Mouse (Mus musculus) G1E (cell line): ENCODE data around the gene Nckap5. TPM values are rescaled to one million over a fixed set of nuclear protein-coding genes. Genes with fewer than 3 reads are reported as not detected.

ENCODE experiments used
- ATAC-seq: 2 replicates; pipeline ENCODE4 v1.8.0; 2016; ENCODE audit warnings: mild to moderate bottlenecking; ENCODE audit not compliant: insufficient number of reproducible peaks, poor library complexity, low FRiP score, severe bottlenecking; ENCODE audit errors: extremely low read depth
- DNase-seq: peaks from one replicate; pipeline ENCODE4 v3.0.0; 2012; ENCODE audit warnings: low spot score
- H3K27me3 ChIP-seq: 2 replicates; pipeline ENCODE4 v1.6.1; 2012; ENCODE audit warnings: mild to moderate bottlenecking, low read length, inconsistent platforms; ENCODE audit not compliant: insufficient read depth
- H3K36me3 ChIP-seq: replicated peaks from 2 replicates; pipeline ENCODE3; 2012; ENCODE audit warnings: mild to moderate bottlenecking, inconsistent platforms
- H3K4me1 ChIP-seq: 2 replicates; pipeline ENCODE4 v1.6.1; 2012; ENCODE audit warnings: low read depth, low read length, inconsistent platforms, mixed read lengths; ENCODE audit not compliant: insufficient read depth
- H3K4me3 ChIP-seq: 2 replicates; pipeline ENCODE4 v1.5.1; 2012; ENCODE audit warnings: low read depth, mild to moderate bottlenecking, inconsistent platforms, low read length, moderate library complexity, mixed read lengths
- H3K9me3 ChIP-seq: replicated peaks from 2 replicates; pipeline ENCODE4 v1.6.1; 2012; ENCODE audit warnings: inconsistent platforms
- CTCF ChIP-seq: IDR thresholded peaks from 2 replicates; pipeline ENCODE4 v1.5.1; 2012; ENCODE audit warnings: low read depth, low read length, inconsistent platforms, mixed read lengths
- GATA1 ChIP-seq: IDR thresholded peaks from 2 replicates; pipeline ENCODE4 v1.6.1; 2012; ENCODE audit warnings: borderline replicate concordance, low read length, inconsistent platforms, mixed read lengths
- GATA2 ChIP-seq: IDR thresholded peaks from 2 replicates; pipeline ENCODE4 v1.6.1; 2012; ENCODE audit warnings: low read depth, low read length, inconsistent platforms, borderline replicate concordance
- POLR2AphosphoS5 ChIP-seq: IDR thresholded peaks from 2 replicates; pipeline ENCODE4 v1.6.1; 2012; ENCODE audit warnings: low read depth, low read length, inconsistent platforms; ENCODE audit not compliant: insufficient replicate concordance
- TAL1 ChIP-seq: conservative IDR thresholded peaks from 2 replicates; pipeline ENCODE4 v1.6.1; 2012; ENCODE audit warnings: low read depth, low read length, inconsistent platforms, mixed read lengths
- polyA plus RNA-seq: library from polyadenylated mRNA; stranded (reverse); fragments of >175 nt; gene quantifications from 2 replicates; pipeline ENCODE4 v1.2.3, GENCODE M21; 2012
- total RNA-seq, 2 experiments: library from RNA; stranded (forward) in 1 of 2; stranded (reverse) in 1 of 2; fragments of 200-1000 nt in 1 of 2; fragments of >200 nt in 1 of 2; fragmentation: Nextera tagmentation in 1 of 2; gene quantifications; 2 replicates each; pipeline ENCODE4 v1.2.3; 2014 to 2017

Gene Nckap5
- total and polyA plus RNA-seq, 3 experiments: 0.15 to 0.44 TPM; not detected in 1

- H3K4me3 ChIP-seq: no peak overlapping the region
- ATAC-seq: no peak
- H3K4me1 ChIP-seq: no peaks in the 10 kb centered on the region
- peaks cover 26% of the 10 kb centered on the region for H3K9me3 ChIP-seq
- H3K36me3 ChIP-seq: no peaks in the 10 kb centered on the region
- DNase-seq: no peak
- no peaks in the 10 kb centered on the region for H3K27me3 ChIP-seq
- no peak for TF ChIP-seq CTCF
- TF ChIP-seq GATA2: no peak
- no peak for TF ChIP-seq POLR2AphosphoS5
- no peak for TF ChIP-seq TAL1
- TF ChIP-seq GATA1: no peak
Measured at GRCm38 (mm10) chr1:126087181-126087580, 743.4 kb downstream of the Nckap5 start.

- no peak overlapping the region for H3K4me3 ChIP-seq
- no peak for ATAC-seq
Measured at GRCm38 (mm10) chr1:126076312-126076711, 754.3 kb downstream of the Nckap5 start.

GRCm38 (mm10) chr1:126070861-126071260 is 759.7 kb downstream of the Nckap5 start:
- no peak for ATAC-seq
- no peaks in the 10 kb centered on the region for H3K36me3 ChIP-seq
- TF ChIP-seq GATA2: no peak
- TF ChIP-seq CTCF: no peak
- TF ChIP-seq TAL1: no peak
- TF ChIP-seq POLR2AphosphoS5: no peak
- TF ChIP-seq GATA1: no peak
- no peak overlapping the region for H3K4me3 ChIP-seq
- no peak for DNase-seq
- H3K4me1 ChIP-seq: no peaks in the 10 kb centered on the region
- peaks cover under 1% of the 10 kb centered on the region; the same call in 1 of the 2 replicates for H3K9me3 ChIP-seq
- H3K27me3 ChIP-seq: no peaks in the 10 kb centered on the region

More at GRCm38 (mm10) chr1:126076312-126076711, 754.3 kb downstream of the Nckap5 start:
- Histone ChIP-seq H3K9me3 (peaks cover 3% of the 10 kb centered on the region), H3K27me3 (no peaks in the 10 kb centered on the region), H3K4me1 (0 out of 2 replicates have a peak, but pooled peaks cover 4% of the 10 kb centered on the region), H3K36me3 (no peaks in the 10 kb centered on the region)
- TF ChIP-seq GATA2 (no peak), POLR2AphosphoS5 (no peak), CTCF (no peak), TAL1 (no peak), GATA1 (no peak)
- no peak for DNase-seq

- Histone ChIP-seq H3K4me1 (no peaks in the 10 kb centered on the region), H3K9me3 (peaks cover 20% of the 10 kb centered on the region), H3K27me3 (no peaks in the 10 kb centered on the region), H3K4me3 (no peak overlapping the region), H3K36me3 (no peaks in the 10 kb centered on the region)
- TF ChIP-seq TAL1 (no peak), POLR2AphosphoS5 (no peak), GATA1 (no peak), CTCF (no peak), GATA2 (no peak)
- DNase-seq: no peak
- no peak for ATAC-seq
Measured at GRCm38 (mm10) chr1:126051491-126051890, 779.1 kb downstream of the Nckap5 start.

- H3K4me1 ChIP-seq: no peaks in the 10 kb centered on the region
- no peaks in the 10 kb centered on the region for H3K27me3 ChIP-seq
- no peak overlapping the region for H3K4me3 ChIP-seq
- ATAC-seq (no peak), DNase-seq (no peak)
- TF ChIP-seq GATA1: no peak
- TF ChIP-seq POLR2AphosphoS5: no peak
- no peak for TF ChIP-seq GATA2
- TF ChIP-seq CTCF: no peak
- no peak for TF ChIP-seq TAL1
- peaks cover 15% of the 10 kb centered on the region for H3K9me3 ChIP-seq
- no peaks in the 10 kb centered on the region for H3K36me3 ChIP-seq
Measured at GRCm38 (mm10) chr1:126042886-126043285, 787.7 kb downstream of the Nckap5 start.

- no peak overlapping the region for H3K4me3 ChIP-seq
- no peak for ATAC-seq
- H3K9me3 ChIP-seq: peaks cover 34% of the 10 kb centered on the region
- TF ChIP-seq CTCF: no peak
- no peak for TF ChIP-seq GATA2
- no peak for TF ChIP-seq TAL1
- TF ChIP-seq GATA1: no peak
- no peak for TF ChIP-seq POLR2AphosphoS5
- DNase-seq: no peak
- H3K4me1 ChIP-seq: no peaks in the 10 kb centered on the region
- H3K27me3 ChIP-seq: no peaks in the 10 kb centered on the region
- no peaks in the 10 kb centered on the region for H3K36me3 ChIP-seq
Measured at GRCm38 (mm10) chr1:126027536-126027935, 803.1 kb downstream of the Nckap5 start.

GRCm38 (mm10) chr1:126024518-126024917 is 806.1 kb downstream of the Nckap5 start:
- H3K9me3 ChIP-seq: peaks cover 35% of the 10 kb centered on the region
- TF ChIP-seq POLR2AphosphoS5 (no peak), CTCF (no peak), GATA1 (no peak), GATA2 (no peak), TAL1 (no peak)
- no peak overlapping the region for H3K4me3 ChIP-seq
- ATAC-seq (no peak), DNase-seq (no peak)
- H3K36me3 ChIP-seq: no peaks in the 10 kb centered on the region
- no peaks in the 10 kb centered on the region for H3K27me3 ChIP-seq
- H3K4me1 ChIP-seq: peaks cover 2% of the 10 kb centered on the region
